Mouse (Mus musculus) brain, embryonic 14.5 days (tissue): ENCODE results near the gene Clcn6. TPM values are rescaled to one million over a fixed set of nuclear protein-coding genes. Genes with fewer than 3 reads are reported as not detected.
"Not testable (repeated sequence)": the region's sequence is repeated elsewhere in the genome, so short reads cannot be mapped to it uniquely, and the experiment has no call there.

Experiments used
- DNase-seq: peaks from one replicate; pipeline ENCODE4 v3.0.0-alpha.2; 2011; ENCODE audit warnings: low read depth
- CTCF ChIP-seq: fragments of 200-500 bp; IDR thresholded peaks from 2 replicates; pipeline ENCODE4 v1.5.1; 2012; ENCODE audit warnings: inconsistent platforms, mild to moderate bottlenecking, moderate library complexity, borderline replicate concordance; ENCODE audit not compliant: insufficient read depth, insufficient read length; ENCODE audit errors: extremely low read depth
- POLR2A ChIP-seq: fragments of 200-500 bp; IDR thresholded peaks from 2 replicates; pipeline ENCODE4 v1.6.1; 2012; ENCODE audit warnings: mild to moderate bottlenecking, inconsistent platforms, borderline replicate concordance; ENCODE audit not compliant: poor library complexity, insufficient read depth, insufficient read length, severe bottlenecking; ENCODE audit errors: extremely low read depth
- polyA plus RNA-seq: library from polyadenylated mRNA; depleted of rRNA; stranded (reverse); fragments of >200 nt; gene quantifications from 2 replicates; pipeline ENCODE4 v1.2.3, GENCODE M21; 2012

The Clcn6 gene
- polyA plus RNA-seq, 1 experiment = 64.1 TPM

DNA sequence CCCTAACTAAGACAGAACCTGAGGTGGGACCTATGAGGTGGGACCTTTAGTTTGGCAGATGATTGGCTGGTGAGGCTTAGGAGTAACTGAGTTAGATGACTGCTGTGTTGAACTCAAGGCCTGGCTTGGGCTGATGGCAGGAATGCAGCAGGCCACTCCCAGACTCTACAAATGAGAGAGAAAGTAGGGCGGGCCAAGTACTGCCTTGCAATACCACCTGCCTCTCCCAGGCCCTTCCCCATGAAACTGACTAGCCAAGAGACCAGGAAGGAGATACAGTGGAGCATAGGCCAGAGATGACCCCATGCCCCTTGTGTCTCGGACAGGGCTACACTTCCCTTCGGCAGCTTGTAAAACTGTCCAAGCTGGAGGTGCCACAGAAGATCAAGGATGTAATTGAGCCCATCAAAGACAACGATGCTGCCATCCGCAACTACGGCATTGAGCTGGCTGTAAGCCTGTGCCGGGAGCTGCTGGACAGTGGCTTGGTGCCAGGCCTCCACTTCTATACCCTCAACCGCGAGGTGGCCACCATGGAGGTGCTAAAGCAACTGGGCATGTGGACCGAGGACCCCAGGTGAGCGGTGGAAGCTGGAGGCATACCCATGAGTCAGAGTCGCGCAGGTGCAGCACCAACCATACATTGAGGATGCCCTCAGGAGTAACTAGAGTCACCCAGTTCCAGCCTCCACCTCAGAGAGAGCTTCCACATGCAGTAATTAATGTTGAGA is 12.6 kb upstream of the Clcn6 start:
- TF ChIP-seq POLR2A (no peak), CTCF (no peak)
- no peak for DNase-seq

DNA sequence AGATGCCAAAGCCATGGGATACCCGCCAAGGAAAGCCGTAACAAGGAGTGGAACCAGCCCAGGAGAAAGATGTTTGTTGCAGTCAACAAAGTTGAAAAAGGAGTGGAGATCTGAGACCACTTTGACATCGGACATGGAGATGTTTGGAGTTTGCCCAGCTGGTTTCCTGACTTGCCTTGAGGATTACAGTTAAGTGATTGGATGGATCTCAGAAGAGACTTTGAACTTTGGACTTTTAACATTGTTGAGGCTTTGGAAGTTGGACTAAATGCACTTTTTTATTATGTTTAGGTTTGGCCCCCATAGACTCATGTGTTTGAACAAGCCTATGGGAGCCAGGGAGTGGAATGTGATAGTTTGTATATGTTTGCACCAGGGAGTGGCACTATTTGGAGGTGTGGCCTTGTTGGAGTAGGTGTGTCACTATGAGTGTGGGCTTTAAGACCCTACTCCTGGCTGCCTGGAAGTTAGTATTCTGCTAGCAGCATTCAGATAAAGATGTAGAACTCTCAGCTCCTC is 11.8 kb upstream of the Clcn6 start:
- DNase-seq = not testable (repeated sequence)

DNA sequence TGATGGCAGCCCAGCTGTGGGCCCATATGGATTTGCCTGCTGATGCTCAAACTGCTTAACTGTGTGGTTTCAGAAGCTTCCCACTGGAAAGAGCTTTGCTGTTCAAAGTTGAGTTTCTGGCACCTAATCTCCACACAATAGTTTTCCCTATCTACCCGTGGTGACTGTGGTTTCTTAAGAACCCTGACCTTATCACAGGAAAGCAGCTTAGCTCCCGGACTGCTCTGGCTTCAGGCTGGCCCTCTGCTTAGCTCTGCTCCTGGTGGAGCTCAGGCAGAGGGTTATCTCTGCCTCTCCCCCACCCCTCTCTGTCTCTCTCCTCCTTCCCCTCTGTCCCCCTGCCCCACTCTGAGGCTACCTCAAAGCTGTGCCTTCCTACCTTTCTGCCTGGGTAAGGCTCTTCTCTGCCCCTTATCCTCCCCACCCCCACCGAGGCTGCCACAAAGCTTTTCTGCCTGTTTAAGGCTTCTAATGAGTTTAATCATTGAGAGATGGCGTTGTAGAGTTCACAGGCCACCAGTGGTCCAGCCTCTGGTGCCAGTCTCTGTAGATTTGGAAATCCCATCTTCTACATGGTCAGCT is 7.9 kb upstream of the Clcn6 start:
- peak; percentile 23 for DNase-seq
- TF ChIP-seq CTCF (no peak), POLR2A (no peak)

DNA sequence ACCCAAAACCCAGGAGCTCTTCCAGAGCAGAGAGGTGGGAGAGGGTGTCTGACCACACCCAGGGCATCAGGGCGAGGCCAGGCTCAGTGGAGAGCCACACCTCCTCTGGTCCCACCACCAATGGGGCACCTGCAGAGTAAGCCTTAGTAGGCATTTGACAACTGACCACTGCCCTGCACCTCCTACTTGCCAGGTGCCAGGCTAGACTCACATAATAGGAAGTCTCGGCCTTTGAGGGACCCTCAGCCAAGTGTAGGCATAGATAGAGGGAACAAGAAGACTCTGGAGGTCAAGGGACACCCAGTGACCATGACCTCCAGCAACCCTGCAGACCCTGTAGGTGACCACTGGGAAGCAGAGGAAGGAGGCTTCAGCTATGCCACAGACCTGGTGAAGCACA is 5.5 kb upstream of the Clcn6 start:
- DNase-seq = no peak
- TF ChIP-seq POLR2A (no peak), CTCF (no peak)

DNA sequence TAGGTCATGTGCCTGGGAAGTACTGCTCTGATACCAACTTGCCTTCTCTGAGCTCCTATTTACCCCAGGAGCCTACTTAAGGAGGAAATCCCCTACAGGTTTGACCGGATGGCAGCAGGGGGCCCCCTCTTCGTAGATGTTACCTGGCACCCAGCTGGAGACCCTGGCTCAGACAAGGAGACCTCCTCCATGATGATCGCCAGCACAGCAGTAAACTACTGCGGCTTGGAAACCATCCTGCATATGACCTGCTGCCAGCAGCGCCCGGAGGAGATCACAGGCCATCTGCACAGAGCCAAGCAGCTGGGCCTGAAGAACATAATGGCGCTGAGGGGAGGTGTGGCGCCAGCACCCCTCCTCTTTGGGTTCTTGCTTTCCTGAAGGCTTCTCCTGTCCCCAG is 4.7 kb upstream of the Clcn6 start:
- not testable (repeated sequence) for DNase-seq

DNA sequence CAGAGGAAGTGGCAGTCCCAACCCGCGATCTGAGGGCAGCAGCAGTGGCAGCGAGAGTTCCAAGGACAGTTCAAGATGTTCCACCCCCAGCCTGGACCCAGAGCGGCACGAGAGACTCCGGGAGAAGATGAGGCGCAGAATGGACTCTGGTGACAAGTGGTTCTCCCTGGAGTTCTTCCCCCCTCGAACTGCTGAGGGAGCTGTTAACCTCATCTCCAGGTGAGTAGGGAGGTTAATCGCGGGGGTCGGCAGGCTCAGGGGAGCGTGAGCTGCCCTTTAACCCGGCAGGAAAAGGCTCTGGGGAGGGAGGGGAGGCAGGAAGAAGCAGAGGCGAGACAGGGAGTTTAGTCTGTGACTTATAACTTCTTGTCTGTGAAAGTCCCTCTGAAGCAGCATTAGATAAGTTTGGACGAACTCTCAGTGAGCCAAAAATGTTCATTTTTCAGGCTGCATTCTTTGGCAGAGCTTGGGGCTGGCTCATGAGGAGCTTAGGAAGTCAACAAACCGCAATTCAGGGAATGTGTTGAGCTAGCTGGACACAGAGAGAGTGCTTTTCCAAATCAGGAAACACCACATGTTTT is 3.1 kb upstream of the Clcn6 start:
- TF ChIP-seq CTCF (no peak), POLR2A (no peak)
- no peak for DNase-seq

DNA sequence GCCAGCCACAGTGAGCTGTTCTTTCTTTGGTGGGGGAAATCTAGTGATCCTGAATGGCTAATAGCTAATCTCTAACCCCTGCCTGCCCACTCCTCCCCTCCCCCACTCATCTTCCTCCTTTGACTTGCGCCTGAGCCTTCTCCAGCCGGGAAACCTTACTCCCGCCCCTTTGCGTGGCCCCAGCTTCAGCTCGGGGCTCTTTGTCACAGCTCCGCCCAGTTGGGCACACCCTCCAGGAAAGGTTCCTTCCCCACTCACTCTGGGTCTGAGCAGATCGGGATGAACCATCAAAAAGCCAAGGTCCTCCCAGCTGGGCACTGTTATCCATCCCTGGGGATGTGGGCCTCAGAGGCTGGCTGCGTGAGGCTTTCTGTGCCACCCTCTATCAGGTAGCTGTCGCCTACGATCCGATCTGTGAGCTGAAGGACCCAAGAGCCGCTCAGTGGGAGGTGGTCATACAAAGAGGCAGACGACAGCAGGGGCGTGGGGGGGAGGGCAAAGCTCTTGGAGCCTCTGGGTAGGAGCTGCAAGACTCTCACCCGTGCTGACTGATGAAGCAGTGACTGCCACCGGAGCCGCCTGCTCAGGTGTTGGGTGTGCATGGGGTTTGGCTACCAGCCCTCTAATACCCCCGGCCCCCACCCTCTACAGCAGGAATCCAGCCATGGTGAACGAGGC is 2.5 kb upstream of the Clcn6 start:
- peak; percentile 87 for DNase-seq
- TF ChIP-seq POLR2A = peak; percentile 14; the same call in 1 of the 2 replicates
- no peak for TF ChIP-seq CTCF

DNA sequence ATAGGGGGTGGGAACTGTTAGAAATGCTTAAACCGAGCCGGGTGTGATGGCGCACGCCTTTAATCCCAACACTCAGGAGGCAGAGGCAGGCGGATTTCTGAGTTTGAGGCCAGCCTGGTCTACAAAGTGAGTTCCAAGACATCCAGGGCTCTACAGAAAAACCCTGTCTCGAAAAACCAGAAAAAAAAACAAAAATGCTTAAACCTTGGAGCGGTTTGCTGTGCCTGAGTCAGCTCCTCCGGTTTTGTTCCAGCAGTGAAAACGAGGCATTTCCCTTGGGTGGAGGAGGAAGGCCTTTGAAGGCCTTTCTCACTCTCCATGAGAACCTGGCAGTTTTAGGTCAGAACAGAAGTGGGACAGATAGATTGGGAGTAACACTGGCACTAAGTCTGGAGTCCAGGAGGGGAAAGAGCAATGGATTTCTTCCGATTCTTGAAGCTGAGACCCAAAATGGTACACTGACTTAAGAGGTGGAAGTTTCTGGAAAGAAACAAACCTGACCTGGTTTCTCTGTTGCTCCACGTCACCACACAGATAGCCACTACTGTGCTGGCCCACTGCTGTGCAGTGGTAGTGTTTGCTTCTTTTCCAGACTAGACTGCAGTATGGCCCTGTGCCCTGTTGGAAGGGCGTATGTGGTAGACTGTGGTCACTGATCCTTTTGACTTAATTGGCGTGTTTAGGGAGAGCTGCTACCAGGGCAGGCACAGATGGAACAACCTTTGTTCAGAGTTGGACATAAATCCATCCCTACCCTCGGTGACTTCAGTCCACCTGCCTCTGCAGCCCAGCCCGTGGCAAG is 1.6 kb upstream of the Clcn6 start:
- DNase-seq = no peak
- TF ChIP-seq POLR2A (no peak), CTCF (no peak)

DNA sequence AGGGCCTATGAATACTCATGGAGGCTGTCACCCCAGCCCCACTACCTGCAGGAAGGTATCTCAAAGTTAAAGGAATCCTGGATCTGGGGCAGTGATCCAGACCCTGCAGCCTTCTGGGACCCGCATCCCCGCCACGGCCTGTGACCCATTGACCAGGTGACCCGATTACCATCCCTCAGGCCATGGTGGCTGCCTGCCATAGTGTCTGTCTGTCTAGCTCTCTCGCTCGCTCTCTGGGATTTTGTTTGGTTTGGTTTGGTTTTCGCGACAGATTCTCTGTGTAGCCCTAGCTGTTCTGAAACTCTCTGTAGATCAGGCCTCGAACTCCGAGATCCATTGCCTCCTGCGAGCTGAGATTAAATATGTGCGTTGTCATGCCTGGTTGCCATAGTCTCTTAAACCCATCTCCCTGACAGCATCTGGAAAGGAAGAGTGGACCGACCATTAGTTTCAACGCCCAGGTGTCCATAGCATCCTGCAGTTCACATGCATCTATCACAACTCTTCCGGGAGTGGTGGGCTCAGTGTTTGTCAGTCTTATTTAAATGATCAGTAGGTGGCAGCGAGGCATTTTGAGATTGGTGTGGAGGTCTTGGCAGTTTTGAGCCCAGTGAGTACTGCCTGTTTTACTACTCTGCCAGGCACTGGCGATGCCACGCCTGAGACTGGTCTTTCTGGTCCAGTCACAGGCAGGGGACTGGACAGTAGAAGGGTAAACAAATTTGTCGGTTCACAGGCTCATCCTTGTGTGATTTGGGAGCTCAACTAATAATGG is 820 bp upstream of the Clcn6 start:
- TF ChIP-seq POLR2A = no peak
- TF ChIP-seq CTCF = no peak
- DNase-seq = peak; percentile 41

DNA sequence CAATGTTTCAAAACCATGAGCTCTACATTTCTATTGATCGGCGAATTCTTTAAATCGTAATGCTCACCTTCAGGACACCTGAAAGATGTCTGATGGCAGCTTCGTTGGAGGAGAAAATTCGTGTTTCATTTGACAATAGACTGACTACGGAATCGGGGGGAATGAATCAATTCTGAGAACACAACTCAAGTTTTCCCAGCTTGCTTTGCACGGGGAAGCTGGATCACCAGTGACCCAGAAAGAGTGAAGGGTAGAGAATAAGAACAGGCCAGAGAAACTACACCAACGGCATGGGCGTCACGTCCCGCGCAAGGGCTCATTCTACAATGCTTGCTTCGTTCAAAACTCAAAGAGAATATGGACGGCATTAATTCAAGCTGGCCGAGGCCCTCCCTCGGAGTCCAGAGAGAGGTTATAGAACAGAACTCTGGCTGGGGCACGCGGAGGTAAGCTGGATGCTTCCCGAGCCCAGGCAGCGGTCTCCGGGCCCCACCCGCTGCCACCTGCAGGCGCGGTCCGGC is 482 bp downstream of the Clcn6 start:
- no peak for DNase-seq

DNA sequence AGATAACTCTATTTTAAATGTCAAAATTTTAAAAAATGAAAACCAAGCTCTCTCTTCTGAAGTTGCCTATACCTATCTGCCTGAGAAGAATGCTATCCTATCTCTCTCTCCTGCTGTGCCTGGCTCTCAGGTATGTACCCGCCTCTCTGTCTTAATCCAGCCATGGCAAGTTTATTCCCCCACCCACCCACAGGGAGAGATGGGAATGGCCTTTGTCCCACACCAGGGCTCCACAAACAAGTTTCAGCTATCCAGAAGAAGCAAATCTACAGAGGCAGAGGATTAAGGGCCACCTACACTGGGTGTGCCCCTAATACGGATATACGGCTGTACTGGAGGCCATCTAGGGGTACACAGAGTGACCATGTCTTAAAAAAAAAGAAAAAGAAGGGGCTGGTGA is 3.2 kb downstream of the Clcn6 start:
- DNase-seq = no peak
- TF ChIP-seq POLR2A = no peak
- no peak for TF ChIP-seq CTCF

More for the DNA sequence above, 482 bp downstream of the Clcn6 start:
- no peak for TF ChIP-seq POLR2A
- TF ChIP-seq CTCF = no peak
